Mouse (Mus musculus) CH12.LX (cell line): ENCODE results near the gene Paxbp1. TPM values are rescaled to one million over a fixed set of nuclear protein-coding genes. Genes with fewer than 3 reads are reported as not detected.

ENCODE experiments used
- DNase-seq: peaks from one replicate; pipeline ENCODE4 v3.0.0-alpha.2; 2013; ENCODE audit errors: extremely low read depth
- H3K27ac ChIP-seq: 2 replicates; pipeline ENCODE4 v1.5.1; 2012; ENCODE audit warnings: low read depth, mild to moderate bottlenecking, control low read depth, moderate library complexity; ENCODE audit not compliant: insufficient read depth
- H3K27me3 ChIP-seq: replicated peaks from 2 replicates; pipeline ENCODE3; 2012; ENCODE audit warnings: inconsistent platforms
- H3K36me3 ChIP-seq, 2 experiments: replicated peaks in 1 of 2; 2 replicates each; pipeline versions ENCODE3 to v1.6.1; 2012; ENCODE audit warnings: inconsistent platforms in 1 of 2, low read length in 1 of 2, mild to moderate bottlenecking in 1 of 2, mixed read lengths in 1 of 2, moderate library complexity in 1 of 2; ENCODE audit not compliant: control insufficient read depth in 1 of 2, insufficient read depth in 1 of 2
- H3K4me1 ChIP-seq, 2 experiments: 2 replicates each; pipeline ENCODE4 v1.6.1; 2012; ENCODE audit warnings: inconsistent platforms in 1 of 2, moderate library complexity in 1 of 2; ENCODE audit not compliant: insufficient read depth in 2 of 2, control insufficient read depth in 1 of 2
- H3K4me2 ChIP-seq: 2 replicates; pipeline ENCODE4 v1.6.1; 2012; ENCODE audit warnings: low read depth, mild to moderate bottlenecking, control low read depth; ENCODE audit not compliant: poor library complexity, insufficient read depth, severe bottlenecking
- H3K4me3 ChIP-seq, 3 experiments: fragments of 150-350 bp in 1 of 3; sonication (generic) in 1 of 3; replicated peaks in 1 of 3; 2 replicates each; pipeline versions ENCODE3 to v1.5.1; 2011 to 2012; ENCODE audit warnings: low read depth in 2 of 3, low read length in 2 of 3, mild to moderate bottlenecking in 2 of 3, moderate library complexity in 2 of 3, control low read depth in 1 of 3, improper control_type of control experiment in 1 of 3, inconsistent platforms in 1 of 3, mixed read lengths in 1 of 3; ENCODE audit not compliant: poor library complexity in 1 of 3
- H3K79me2 ChIP-seq: replicated peaks from 2 replicates; pipeline ENCODE4 v1.6.1; 2012; ENCODE audit warnings: mild to moderate bottlenecking, moderate library complexity; ENCODE audit not compliant: control insufficient read depth, poor library complexity, insufficient read depth, severe bottlenecking; ENCODE audit errors: extremely low read depth
- H3K9ac ChIP-seq: 2 replicates; pipeline ENCODE4 v1.6.1; 2012; ENCODE audit warnings: low read depth, mild to moderate bottlenecking, control low read depth, moderate library complexity; ENCODE audit not compliant: insufficient read depth
- H3K9me3 ChIP-seq: replicated peaks from 2 replicates; pipeline ENCODE3; 2012; ENCODE audit warnings: low read length, inconsistent platforms, mixed read lengths
- BHLHE40 ChIP-seq: IDR thresholded peaks from 2 replicates; pipeline ENCODE4 v1.6.1; 2011; ENCODE audit warnings: mild to moderate bottlenecking, low read depth, low read length, improper control_type of control experiment
- CHD1 ChIP-seq: IDR thresholded peaks from 2 replicates; pipeline ENCODE4 v1.6.1; 2012; ENCODE audit warnings: low read depth, low read length, improper control_type of control experiment, inconsistent platforms
- CTCF ChIP-seq, 2 experiments: IDR thresholded peaks in 1 of 2; conservative IDR thresholded peaks in 1 of 2; 2 replicates each; pipeline ENCODE4 v1.5.1; 2011 to 2012; ENCODE audit warnings: low read depth in 2 of 2, low read length in 2 of 2, improper control_type of control experiment in 1 of 2, inconsistent platforms in 1 of 2, mild to moderate bottlenecking in 1 of 2, moderate library complexity in 1 of 2
- ELF1 ChIP-seq: IDR thresholded peaks from 2 replicates; pipeline ENCODE4 v1.6.1; 2014; ENCODE audit warnings: low read depth, mild to moderate bottlenecking, inconsistent platforms, low read length, improper control_type of control experiment
- EP300 ChIP-seq: IDR thresholded peaks from 2 replicates; pipeline ENCODE4 v1.6.1; 2011; ENCODE audit warnings: low read length, improper control_type of control experiment
- ETS1 ChIP-seq: conservative IDR thresholded peaks from 2 replicates; pipeline ENCODE4 v1.6.1; 2012; ENCODE audit warnings: low read depth, mild to moderate bottlenecking, inconsistent platforms, low read length, improper control_type of control experiment, moderate library complexity
- JUND ChIP-seq: conservative IDR thresholded peaks from 2 replicates; pipeline ENCODE4 v1.6.1; 2011; ENCODE audit warnings: low read depth, low read length, improper control_type of control experiment
- KAT2A ChIP-seq: IDR thresholded peaks from 2 replicates; pipeline ENCODE4 v1.6.1; 2012; ENCODE audit warnings: low read length, improper control_type of control experiment, inconsistent platforms; ENCODE audit not compliant: insufficient replicate concordance
- MAFK ChIP-seq: IDR thresholded peaks from 2 replicates; pipeline ENCODE4 v1.6.1; 2011; ENCODE audit warnings: low read length, improper control_type of control experiment; ENCODE audit not compliant: insufficient replicate concordance
- MAZ ChIP-seq: IDR thresholded peaks from 2 replicates; pipeline ENCODE4 v1.6.1; 2012; ENCODE audit warnings: low read depth, mild to moderate bottlenecking, inconsistent platforms, low read length, improper control_type of control experiment, moderate library complexity
- MEF2A ChIP-seq: IDR thresholded peaks from 2 replicates; pipeline ENCODE4 v1.6.1; 2014; ENCODE audit warnings: low read depth, mild to moderate bottlenecking, inconsistent platforms, low read length, improper control_type of control experiment, borderline replicate concordance
- MYC ChIP-seq: IDR thresholded peaks from 2 replicates; pipeline ENCODE4 v1.6.1; 2011; ENCODE audit warnings: low read depth, mild to moderate bottlenecking, improper control_type of control experiment, low read length
- POLR2A ChIP-seq: IDR thresholded peaks from 2 replicates; pipeline ENCODE4 v1.6.1; 2011; ENCODE audit warnings: low read depth, mild to moderate bottlenecking, improper control_type of control experiment, low read length
- RCOR1 ChIP-seq: conservative IDR thresholded peaks from 2 replicates; pipeline ENCODE4 v1.6.1; 2012; ENCODE audit warnings: low read depth, mild to moderate bottlenecking, inconsistent platforms, low read length, improper control_type of control experiment
- SIN3A ChIP-seq: IDR thresholded peaks from 2 replicates; pipeline ENCODE4 v1.6.1; 2012; ENCODE audit warnings: low read length, improper control_type of control experiment, inconsistent platforms
- SMC3 ChIP-seq: IDR thresholded peaks from 2 replicates; pipeline ENCODE4 v1.6.1; 2011; ENCODE audit warnings: low read depth, low read length, improper control_type of control experiment
- TBP ChIP-seq: conservative IDR thresholded peaks from 2 replicates; pipeline ENCODE4 v1.6.1; 2011; ENCODE audit warnings: low read depth, low read length, improper control_type of control experiment
- TCF12 ChIP-seq: IDR thresholded peaks from 2 replicates; pipeline ENCODE4 v1.6.1; 2014; ENCODE audit warnings: low read depth, mild to moderate bottlenecking, inconsistent platforms, low read length, improper control_type of control experiment
- UBTF ChIP-seq: IDR thresholded peaks from 2 replicates; pipeline ENCODE4 v1.6.1; 2012; ENCODE audit warnings: low read depth, mild to moderate bottlenecking, inconsistent platforms, low read length, improper control_type of control experiment, moderate library complexity
- ZC3H11A ChIP-seq: IDR thresholded peaks from 2 replicates; pipeline ENCODE4 v1.6.1; 2012; ENCODE audit warnings: low read depth, mild to moderate bottlenecking, inconsistent platforms, low read length, improper control_type of control experiment
- dilution Hi-C: fragments of 300-500 bp; cut with MboI; formaldehyde crosslinking; loops from 2 replicates; pipeline ENCODE4 v1.14.3; 2020; ENCODE audit warnings: low sequenced_read_pairs; ENCODE audit not compliant: extremely low pct_unique_long_range_greater_than_20kb, extremely low pct_ligation_motif_present
- in situ Hi-C: fragments of 300-500 bp; cut with MboI; formaldehyde crosslinking; loops from 3 replicates; pipeline ENCODE4 v1.14.3; 2019; ENCODE audit warnings: low sequenced_read_pairs, low pct_ligation_motif_present, low pct_unique_long_range_greater_than_20kb, mixed read lengths
- polyA plus RNA-seq: library from polyadenylated mRNA; unstranded; fragments of >175 nt; gene quantifications from 2 replicates; pipeline ENCODE4 v1.2.1, GENCODE M21; 2012; ENCODE audit warnings: low read depth; ENCODE audit not compliant: insufficient read length
- total RNA-seq, 2 experiments: library from RNA; depleted of rRNA; stranded (reverse); fragments of 300-350 nt in 1 of 2; fragments of >200 nt in 1 of 2; gene quantifications; 2 replicates each; pipeline ENCODE4 v1.2.3; 2012 to 2014

Gene Paxbp1
- total and polyA plus RNA-seq, 3 experiments = 39.4 to 77.1 (median 74.4) TPM

- Histone ChIP-seq H3K4me1 (peaks cover 0 to 6% of the 10 kb centered on the region in 2 experiments; a peak in 1 of 4 replicates), H3K79me2 (no peaks in the 10 kb centered on the region), H3K27ac (no peak overlapping the region), H3K9ac (no peak overlapping the region), H3K27me3 (no peaks in the 10 kb centered on the region), H3K36me3 (peaks cover 15 to 37% of the 10 kb centered on the region in 2 experiments), H3K4me3 (no peak overlapping the region), H3K4me2 (no peak overlapping the region), H3K9me3 (no peaks in the 10 kb centered on the region)
- dilution Hi-C loops = no loop called here
- in situ Hi-C loops = no loop called here
- no peak for DNase-seq
- TF ChIP-seq ETS1 = no peak
- TF ChIP-seq KAT2A = no peak
- no peak for TF ChIP-seq UBTF
- TF ChIP-seq CHD1 = no peak
- TF ChIP-seq MYC = no peak
These were observed 56.3 kb downstream of the Paxbp1 start for GRCm38 (mm10) chr16:90988039-90988438.

GRCm38 (mm10) chr16:90971004-90971403, 73.3 kb downstream of the Paxbp1 start:
- Histone ChIP-seq H3K9ac (no peak overlapping the region), H3K79me2 (no peaks in the 10 kb centered on the region), H3K4me1 (no peaks in the 10 kb centered on the region), H3K27me3 (no peaks in the 10 kb centered on the region), H3K27ac (no peak overlapping the region), H3K4me3 (no peak overlapping the region), H3K36me3 (peaks cover 34 to 53% of the 10 kb centered on the region in 2 experiments), H3K9me3 (no peaks in the 10 kb centered on the region), H3K4me2 (no peak overlapping the region)
- TF ChIP-seq UBTF (no peak), BHLHE40 (no peak), MEF2A (no peak), RCOR1 (no peak), ELF1 (no peak)
- in situ Hi-C loops = no loop called here
- no peak for DNase-seq
- dilution Hi-C loops = no loop called here

GRCm38 (mm10) chr16:90966241-90966640, 78.1 kb downstream of the Paxbp1 start:
- Histone ChIP-seq H3K36me3 (peaks cover 29 to 60% of the 10 kb centered on the region in 2 experiments), H3K79me2 (no peaks in the 10 kb centered on the region), H3K9ac (no peak overlapping the region), H3K27me3 (no peaks in the 10 kb centered on the region), H3K4me1 (no peaks in the 10 kb centered on the region), H3K4me2 (no peak overlapping the region), H3K27ac (no peak overlapping the region), H3K4me3 (no peak overlapping the region), H3K9me3 (no peaks in the 10 kb centered on the region)
- in situ Hi-C loops = no loop called here
- no peak for TF ChIP-seq JUND
- TF ChIP-seq TBP = no peak
- TF ChIP-seq SMC3 = no peak
- no peak for TF ChIP-seq EP300
- TF ChIP-seq TCF12 = no peak
- no peak for TF ChIP-seq ETS1
- no peak for TF ChIP-seq MAFK
- no peak for TF ChIP-seq MEF2A
- TF ChIP-seq BHLHE40 = no peak
- no peak for TF ChIP-seq ZC3H11A
- no peak for TF ChIP-seq MAZ
- no peak for TF ChIP-seq SIN3A
- TF ChIP-seq ELF1 = no peak
- TF ChIP-seq POLR2A = no peak
- TF ChIP-seq CTCF (conservative IDR thresholded peaks at IDR 0.05 in 1 of 2, IDR thresholded peaks at IDR 0.05 in 1 of 2; ENCODE audit: low read depth in 2 of 2, low read length in 2 of 2) = no peak
- dilution Hi-C loops = no loop called here
- DNase-seq = no peak
